Mouse (Mus musculus) midbrain, embryonic 12.5 days (tissue): ENCODE measurements around the gene Zg16. TPM values are rescaled to one million over a fixed set of nuclear protein-coding genes. Genes with fewer than 3 reads are reported as not detected.

ENCODE experiments used
- ATAC-seq: fragments of 200-750 bp; cut with Nextera tagmentation; 2 replicates; pipeline ENCODE4 v1.8.0; 2017; ENCODE audit warnings: low read depth, moderate TSS enrichment, moderate library complexity; ENCODE audit not compliant: low FRiP score
- H3K27ac ChIP-seq: fragments of 300-500 bp; sonication (generic); replicated peaks from 2 replicates; pipeline ENCODE4 v1.5.1; 2016; ENCODE audit warnings: mild to moderate bottlenecking
- H3K27me3 ChIP-seq: fragments of 300-500 bp; sonication (generic); 2 replicates; pipeline ENCODE4 v1.6.1; 2016; ENCODE audit warnings: mild to moderate bottlenecking
- H3K36me3 ChIP-seq: fragments of 300-500 bp; sonication (generic); 2 replicates; pipeline ENCODE4 v1.6.1; 2016
- H3K4me1 ChIP-seq: fragments of 300-500 bp; sonication (generic); 2 replicates; pipeline ENCODE4 v1.6.1; 2016
- H3K4me2 ChIP-seq: fragments of 300-500 bp; sonication (generic); replicated peaks from 2 replicates; pipeline ENCODE4 v1.6.1; 2016; ENCODE audit warnings: mild to moderate bottlenecking, moderate library complexity
- H3K4me3 ChIP-seq: fragments of 300-500 bp; sonication (generic); 2 replicates; pipeline ENCODE4 v1.5.1; 2016; ENCODE audit warnings: mild to moderate bottlenecking
- H3K9ac ChIP-seq: fragments of 300-500 bp; sonication (generic); replicated peaks from 2 replicates; pipeline ENCODE4 v1.6.1; 2016; ENCODE audit warnings: mild to moderate bottlenecking, moderate library complexity
- H3K9me3 ChIP-seq: fragments of 300-500 bp; sonication (generic); 2 replicates; pipeline ENCODE4 v1.6.1; 2016; ENCODE audit warnings: mild to moderate bottlenecking
- WGBS: fragments of 180-500 bp; shearing (Covaris S2); methylation state at CpG from one replicate; pipeline ENCODE4 v1.1.7; 2016; 5-methylcytosine and 5-hydroxymethylcytosine counted together
- polyA plus RNA-seq: library from polyadenylated mRNA; unstranded; fragments of >200 nt; fragmentation: Nextera tagmentation; extraction: Ambion mirVana; gene quantifications from 2 replicates; pipeline ENCODE4 v1.2.1, GENCODE M21; 2016

Zg16 gene
- polyA plus RNA-seq, 1 experiment from 2014 or later = not detected

- Histone ChIP-seq H3K36me3 (no peaks in the 10 kb centered on the region), H3K9ac (no peak overlapping the region), H3K4me3 (no peak overlapping the region), H3K27ac (no peak overlapping the region), H3K9me3 (no peaks in the 10 kb centered on the region), H3K4me1 (peaks cover 10% of the 10 kb centered on the region), H3K27me3 (no peaks in the 10 kb centered on the region), H3K4me2 (no peak overlapping the region)
- no peak for ATAC-seq
- WGBS = 85% methylated on average over 2 of the region's 2 CpGs
These were observed 2.3 kb downstream of the Zg16 start for GRCm38 (mm10) chr7:127084794-127085193.

GRCm38 (mm10) chr7:127083689-127084088 is 3.4 kb downstream of the Zg16 start:
- no peaks in the 10 kb centered on the region for H3K36me3 ChIP-seq
- WGBS = 83% methylated on average over 4 of the region's 4 CpGs
- H3K9ac ChIP-seq = no peak overlapping the region
- no peaks in the 10 kb centered on the region for H3K27me3 ChIP-seq
- H3K27ac ChIP-seq = no peak overlapping the region
- no peak overlapping the region for H3K4me2 ChIP-seq
- H3K4me3 ChIP-seq = no peak overlapping the region
- ATAC-seq = no peak
- H3K9me3 ChIP-seq = no peaks in the 10 kb centered on the region
- H3K4me1 ChIP-seq = peaks cover under 1% of the 10 kb centered on the region; the same call in 1 of the 2 replicates

GRCm38 (mm10) chr7:127082995-127083394 is 4.1 kb downstream of the Zg16 start:
- Histone ChIP-seq H3K4me1 (no peaks in the 10 kb centered on the region), H3K4me2 (no peak overlapping the region), H3K27me3 (no peaks in the 10 kb centered on the region), H3K9ac (no peak overlapping the region), H3K4me3 (no peak overlapping the region), H3K9me3 (no peaks in the 10 kb centered on the region), H3K27ac (no peak overlapping the region), H3K36me3 (no peaks in the 10 kb centered on the region)
- ATAC-seq = no peak
- WGBS = 71% methylated on average over 2 of the region's 2 CpGs

GRCm38 (mm10) chr7:127082271-127082670 is 4.9 kb downstream of the Zg16 start:
- H3K9ac ChIP-seq = no peak overlapping the region
- no peaks in the 10 kb centered on the region for H3K36me3 ChIP-seq
- no peaks in the 10 kb centered on the region for H3K9me3 ChIP-seq
- H3K4me2 ChIP-seq = no peak overlapping the region
- no peak overlapping the region for H3K27ac ChIP-seq
- H3K4me1 ChIP-seq = no peaks in the 10 kb centered on the region
- WGBS = 87% methylated on average over 8 of the region's 8 CpGs
- no peaks in the 10 kb centered on the region for H3K27me3 ChIP-seq
- no peak overlapping the region for H3K4me3 ChIP-seq
- ATAC-seq = no peak

- no peaks in the 10 kb centered on the region for H3K9me3 ChIP-seq
- H3K4me1 ChIP-seq = no peaks in the 10 kb centered on the region
- no peak overlapping the region for H3K27ac ChIP-seq
- no peak overlapping the region for H3K4me2 ChIP-seq
- no peaks in the 10 kb centered on the region for H3K36me3 ChIP-seq
- 79% methylated on average over 3 of the region's 3 CpGs for WGBS
- ATAC-seq = no peak
- H3K27me3 ChIP-seq = no peaks in the 10 kb centered on the region
- no peak overlapping the region for H3K4me3 ChIP-seq
- no peak overlapping the region for H3K9ac ChIP-seq
These were observed 7.1 kb downstream of the Zg16 start for GRCm38 (mm10) chr7:127080045-127080444.

- Histone ChIP-seq H3K9ac (no peak overlapping the region), H3K4me3 (no peak overlapping the region), H3K9me3 (no peaks in the 10 kb centered on the region), H3K27ac (no peak overlapping the region), H3K4me1 (no peaks in the 10 kb centered on the region), H3K27me3 (no peaks in the 10 kb centered on the region), H3K36me3 (no peaks in the 10 kb centered on the region), H3K4me2 (no peak overlapping the region)
- WGBS = 82% methylated on average over 3 of the region's 3 CpGs
- ATAC-seq = no peak
These were observed 9.4 kb downstream of the Zg16 start for GRCm38 (mm10) chr7:127077692-127078091.

GRCm38 (mm10) chr7:127076188-127076587 is 10.9 kb downstream of the Zg16 start:
- WGBS = 93% methylated on average over 5 of the region's 5 CpGs
- no peaks in the 10 kb centered on the region for H3K36me3 ChIP-seq

GRCm38 (mm10) chr7:127073221-127073620 is 13.9 kb downstream of the Zg16 start:
- Histone ChIP-seq H3K36me3 (no peaks in the 10 kb centered on the region), H3K4me3 (no peak overlapping the region), H3K27ac (no peak overlapping the region), H3K9ac (no peak overlapping the region), H3K27me3 (no peaks in the 10 kb centered on the region), H3K4me2 (no peak overlapping the region), H3K9me3 (no peaks in the 10 kb centered on the region), H3K4me1 (no peaks in the 10 kb centered on the region)
- no peak for ATAC-seq
- WGBS = 84% methylated on average over 4 of the region's 4 CpGs

More at GRCm38 (mm10) chr7:127076188-127076587, 10.9 kb downstream of the Zg16 start:
- no peak overlapping the region for H3K9ac ChIP-seq
- H3K9me3 ChIP-seq = no peaks in the 10 kb centered on the region
- H3K4me3 ChIP-seq = no peak overlapping the region
- H3K27me3 ChIP-seq = no peaks in the 10 kb centered on the region
- H3K4me2 ChIP-seq = no peak overlapping the region
- no peak for ATAC-seq
- no peak overlapping the region for H3K27ac ChIP-seq
- no peaks in the 10 kb centered on the region for H3K4me1 ChIP-seq

- WGBS = 71% methylated on average over 4 of the region's 4 CpGs
- Histone ChIP-seq H3K9me3 (no peaks in the 10 kb centered on the region), H3K9ac (no peak overlapping the region), H3K4me1 (no peaks in the 10 kb centered on the region), H3K4me2 (no peak overlapping the region), H3K27me3 (no peaks in the 10 kb centered on the region), H3K36me3 (no peaks in the 10 kb centered on the region), H3K4me3 (no peak overlapping the region), H3K27ac (no peak overlapping the region)
- ATAC-seq = no peak
These were observed 16.2 kb downstream of the Zg16 start for GRCm38 (mm10) chr7:127070871-127071413.

GRCm38 (mm10) chr7:127066317-127066716 is 20.8 kb downstream of the Zg16 start:
- H3K27me3 ChIP-seq = no peaks in the 10 kb centered on the region
- no peak for ATAC-seq
- no peaks in the 10 kb centered on the region for H3K4me1 ChIP-seq
- no peak overlapping the region for H3K4me3 ChIP-seq
- H3K27ac ChIP-seq = no peak overlapping the region
- 87% methylated on average over 4 of the region's 4 CpGs for WGBS
- no peak overlapping the region for H3K9ac ChIP-seq
- no peaks in the 10 kb centered on the region for H3K9me3 ChIP-seq
- no peaks in the 10 kb centered on the region for H3K36me3 ChIP-seq
- H3K4me2 ChIP-seq = no peak overlapping the region

- Histone ChIP-seq H3K9me3 (no peaks in the 10 kb centered on the region), H3K9ac (no peak overlapping the region), H3K27me3 (no peaks in the 10 kb centered on the region), H3K4me1 (no peaks in the 10 kb centered on the region), H3K4me2 (no peak overlapping the region), H3K36me3 (no peaks in the 10 kb centered on the region), H3K27ac (no peak overlapping the region), H3K4me3 (no peak overlapping the region)
- 89% methylated on average over 6 of the region's 6 CpGs for WGBS
- no peak for ATAC-seq
These were observed 21.6 kb downstream of the Zg16 start for GRCm38 (mm10) chr7:127065538-127065937.

GRCm38 (mm10) chr7:127055026-127055585 is 32.0 kb downstream of the Zg16 start:
- no peaks in the 10 kb centered on the region for H3K27me3 ChIP-seq
- H3K4me1 ChIP-seq = no peaks in the 10 kb centered on the region
- 67% methylated on average over 5 of the region's 5 CpGs for WGBS
- H3K9me3 ChIP-seq = no peaks in the 10 kb centered on the region
- H3K27ac ChIP-seq = no peak overlapping the region
- H3K9ac ChIP-seq = no peak overlapping the region
- no peak overlapping the region for H3K4me3 ChIP-seq
- no peak for ATAC-seq
- H3K36me3 ChIP-seq = no peaks in the 10 kb centered on the region
- no peak overlapping the region for H3K4me2 ChIP-seq
